Mouse (Mus musculus) frontal cortex, postnatal 25 days (tissue): ENCODE data around the gene Nme6.
"Not testable (repeated sequence)": the region's sequence is repeated elsewhere in the genome, so short reads cannot be mapped to it uniquely, and the experiment has no call there.

Experiments used
- DNase-seq, 2 experiments: peaks; one replicate each; pipeline ENCODE4 v3.0.0; 2022; ENCODE audit warnings: low spot score in 2 of 2

Nme6 gene

DNA sequence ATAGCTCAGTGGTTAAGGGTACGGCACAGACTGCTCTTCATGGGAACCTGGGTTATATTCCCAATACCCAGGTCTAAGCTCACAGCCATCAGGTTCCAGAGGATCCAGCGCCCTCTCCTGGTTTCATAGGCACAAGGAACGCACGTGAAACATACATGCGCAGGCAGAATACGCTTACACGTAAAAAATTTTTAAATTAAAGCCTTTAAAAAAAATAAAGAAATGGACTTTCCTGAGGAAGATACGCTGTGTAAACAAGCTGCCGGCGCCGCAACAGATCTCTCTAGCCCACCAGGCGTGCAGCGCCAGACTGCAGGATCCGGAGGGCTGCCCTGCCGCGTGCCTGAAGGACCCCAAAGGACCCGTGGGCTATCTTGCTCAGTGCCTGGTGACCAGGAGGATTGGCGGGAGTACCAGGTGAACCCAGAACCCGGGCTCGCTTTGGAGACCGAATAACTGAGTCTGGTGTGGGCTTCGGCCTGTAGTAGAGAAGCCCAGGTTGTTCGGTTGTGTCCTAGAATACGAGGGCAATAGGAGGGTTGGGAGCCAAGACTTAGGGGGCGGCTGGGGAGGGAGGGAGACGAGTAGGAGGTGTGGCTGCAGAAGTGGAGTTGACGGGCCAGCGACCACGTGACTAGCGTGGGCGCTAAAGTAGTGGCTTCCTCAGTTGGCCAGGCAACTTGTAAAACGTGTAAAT lies at the start of gene Nme6:
Nme6 (plus strand) TSS at position 359 of the 697 bp plus-strand sequence.
- peak; percentile 76 to 79 for DNase-seq

DNA sequence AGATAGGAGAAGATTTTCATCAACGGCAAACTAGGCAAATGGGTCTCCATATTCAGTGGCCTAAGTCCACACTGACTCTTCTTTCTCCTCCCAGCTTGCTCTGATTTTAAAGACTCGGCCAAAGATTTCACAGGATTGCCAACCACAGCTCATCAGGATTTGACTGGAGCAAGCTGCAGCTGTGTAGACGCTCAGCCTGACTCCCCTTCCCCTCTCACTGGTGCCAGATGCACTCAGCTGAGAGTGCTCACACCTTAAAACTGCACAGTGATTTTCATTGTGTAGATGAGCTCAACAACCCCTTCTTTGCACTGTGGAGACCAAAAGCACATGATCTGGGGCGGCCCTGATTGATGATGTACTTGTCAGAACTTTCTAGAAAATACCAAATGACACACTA lies 42.0 kb upstream of the Nme6 start, which contains the start of gene Fbxw27:
Fbxw27 (minus strand) TSS at position 101 of the 400 bp plus-strand sequence.
- DNase-seq: not testable (repeated sequence)

DNA sequence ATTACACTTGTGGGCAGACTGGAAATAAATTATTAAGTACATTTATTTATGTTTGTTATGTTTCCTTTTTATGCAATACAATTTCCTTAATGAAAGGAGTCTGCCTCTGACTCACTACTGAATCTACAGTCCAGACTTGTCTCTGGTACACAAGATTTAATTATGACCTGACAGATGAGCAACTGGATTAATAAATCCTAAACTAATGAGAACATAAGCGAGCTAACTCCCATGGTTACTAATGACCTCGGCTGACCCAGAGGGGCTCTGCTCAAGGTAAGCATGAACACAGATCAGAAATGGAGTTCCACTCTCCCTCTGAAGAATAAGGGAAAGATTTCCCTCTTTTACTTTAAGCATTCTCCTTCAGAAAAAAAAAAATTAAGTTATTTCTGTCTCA lies 37.3 kb upstream of the Nme6 start:
- DNase-seq: no peak

DNA sequence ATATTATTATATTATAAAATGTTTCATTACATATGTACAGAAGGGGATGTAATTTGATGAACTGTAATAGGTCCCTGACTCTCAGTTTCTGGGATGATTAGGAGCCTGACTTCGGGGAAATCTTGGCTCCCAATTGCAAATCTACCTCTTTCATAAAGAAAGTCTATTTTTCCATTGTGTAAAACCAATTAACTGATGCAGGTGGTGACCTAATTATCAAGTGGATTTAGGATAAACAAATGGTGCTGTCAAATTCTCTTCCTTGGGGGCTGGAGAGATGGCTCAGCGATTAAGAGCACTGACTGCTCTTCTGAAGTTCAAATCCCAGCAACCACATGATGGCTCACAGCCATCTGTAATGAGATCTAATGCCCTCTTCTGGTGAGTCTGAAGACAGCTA lies 36.7 kb upstream of the Nme6 start:
- no peak for DNase-seq

DNA sequence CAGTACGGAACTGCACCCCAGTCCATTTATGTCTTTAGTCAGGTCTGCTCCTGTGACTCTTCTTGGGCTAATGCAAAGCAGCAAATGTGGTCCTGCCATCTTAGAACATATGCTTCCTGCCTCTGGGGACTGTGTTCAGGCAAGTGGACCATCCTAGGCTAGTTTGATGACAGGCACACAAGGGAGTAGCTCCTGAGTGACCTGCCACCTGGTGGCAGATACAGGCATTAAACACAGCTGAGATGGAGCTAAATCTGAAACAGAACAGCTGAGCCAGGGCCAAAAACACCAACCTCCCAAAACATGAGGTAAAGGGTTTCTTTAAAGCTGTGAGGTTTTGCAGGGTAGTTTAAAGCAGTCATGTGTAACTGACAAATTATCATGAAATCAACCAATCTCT lies 34.5 kb upstream of the Nme6 start:
- no peak for DNase-seq

DNA sequence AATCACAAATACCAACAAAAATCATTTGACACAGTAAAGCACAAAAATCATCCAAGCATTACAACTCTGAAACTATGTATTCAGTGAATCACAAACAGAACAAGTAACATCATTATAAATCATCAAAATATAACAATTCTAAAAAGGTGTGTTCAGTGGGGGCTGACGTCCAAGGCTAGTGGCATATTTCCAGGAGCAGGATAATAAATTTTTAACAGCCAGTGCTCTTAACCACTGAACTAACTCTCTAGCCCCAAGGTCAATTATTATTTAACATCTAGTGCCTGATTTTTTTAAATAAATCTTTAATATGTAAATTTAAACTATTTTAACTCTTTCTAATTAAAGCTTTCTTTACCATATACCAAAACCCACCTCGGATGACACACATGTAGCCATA lies 27.0 kb upstream of the Nme6 start:
- DNase-seq: not testable (repeated sequence)

DNA sequence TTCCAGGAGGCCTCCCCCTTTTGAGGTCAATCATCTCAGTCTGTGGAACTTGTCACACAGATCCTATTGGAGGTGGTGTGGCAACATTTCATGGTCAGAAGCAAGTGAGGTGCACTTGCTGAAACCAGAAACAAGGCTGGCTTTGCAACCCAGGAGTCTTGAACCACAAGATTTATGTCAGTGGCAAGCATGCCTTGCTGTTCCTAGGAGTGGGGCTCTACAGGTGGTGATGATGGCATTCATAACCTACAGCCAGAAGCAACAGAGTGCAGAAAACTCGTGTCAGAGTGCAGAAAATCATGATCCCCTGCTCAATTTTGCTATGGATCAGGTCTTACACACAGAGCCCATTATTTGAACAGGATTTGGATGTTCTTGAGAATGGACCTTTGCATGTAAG lies 26.3 kb upstream of the Nme6 start:
- no peak for DNase-seq

DNA sequence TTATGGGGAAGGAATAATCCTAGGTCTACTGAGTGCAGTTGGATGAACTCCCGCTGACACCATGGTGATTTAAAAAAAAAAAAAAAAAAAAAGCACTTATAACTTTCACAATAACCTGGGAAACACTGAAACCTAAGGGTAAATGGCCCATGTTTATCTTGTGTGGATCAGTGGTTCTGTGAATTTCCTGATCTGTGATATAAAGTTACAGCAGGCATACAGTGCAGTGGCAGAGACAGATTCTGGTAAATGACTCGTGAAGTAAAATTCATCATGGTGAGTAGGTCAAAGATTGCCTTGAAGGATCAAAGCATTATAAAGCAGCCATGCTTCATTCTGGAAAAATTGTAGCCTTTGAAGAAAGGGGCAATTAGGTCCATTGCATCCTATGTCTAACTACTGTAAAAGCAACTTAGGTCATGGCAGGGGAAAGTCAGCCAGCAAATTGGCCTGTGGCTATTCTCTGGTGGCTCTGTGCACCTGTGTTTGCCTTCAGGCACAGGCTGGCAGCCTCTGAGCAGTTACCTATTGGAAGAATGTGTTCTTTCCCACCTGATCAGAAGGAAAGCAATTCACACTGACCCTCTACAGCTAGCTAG lies 25.8 kb upstream of the Nme6 start:
- no peak for DNase-seq

DNA sequence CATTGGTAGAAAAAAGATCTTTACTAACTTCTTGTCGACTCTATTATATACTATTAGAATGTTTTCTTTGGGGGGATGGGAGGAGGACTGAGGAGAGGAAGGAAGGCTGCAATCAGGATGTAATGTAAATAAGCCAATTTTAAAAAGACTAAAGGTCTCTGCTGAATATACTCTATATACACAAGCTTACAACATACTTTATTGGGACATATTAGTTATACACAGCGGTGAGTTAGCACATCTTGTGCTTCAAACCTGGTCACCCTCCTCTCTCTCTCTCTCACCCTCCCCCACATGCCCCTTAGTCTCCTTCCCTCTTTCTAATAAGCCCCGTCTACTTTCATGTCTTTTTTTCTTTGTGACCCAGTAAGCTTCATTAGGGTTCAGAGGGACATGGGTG lies 24.7 kb upstream of the Nme6 start:
- DNase-seq: no peak

DNA sequence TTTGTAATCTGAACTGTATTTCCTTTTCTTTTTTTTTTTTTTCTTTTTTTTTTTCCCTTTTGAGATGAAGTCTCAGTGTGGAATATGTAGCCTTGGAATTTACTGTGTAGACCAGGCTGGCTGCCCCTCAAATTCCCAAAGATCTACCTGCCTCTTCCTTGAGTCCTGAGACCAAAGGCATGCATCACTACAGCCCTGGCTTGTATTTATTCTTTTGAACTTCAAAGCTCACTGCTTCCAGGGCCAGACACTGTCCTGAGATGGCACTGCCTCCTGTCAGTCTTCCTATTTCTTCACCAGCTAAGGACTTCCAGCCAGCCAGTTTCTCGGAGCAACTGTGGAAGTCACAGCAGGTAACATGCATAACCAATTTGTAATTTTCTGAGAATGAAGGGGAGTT lies 20.6 kb upstream of the Nme6 start, which contains the start of gene Spink8:
Spink8 (plus strand) TSS at position 301 of the 400 bp plus-strand sequence.
- no peak for DNase-seq

DNA sequence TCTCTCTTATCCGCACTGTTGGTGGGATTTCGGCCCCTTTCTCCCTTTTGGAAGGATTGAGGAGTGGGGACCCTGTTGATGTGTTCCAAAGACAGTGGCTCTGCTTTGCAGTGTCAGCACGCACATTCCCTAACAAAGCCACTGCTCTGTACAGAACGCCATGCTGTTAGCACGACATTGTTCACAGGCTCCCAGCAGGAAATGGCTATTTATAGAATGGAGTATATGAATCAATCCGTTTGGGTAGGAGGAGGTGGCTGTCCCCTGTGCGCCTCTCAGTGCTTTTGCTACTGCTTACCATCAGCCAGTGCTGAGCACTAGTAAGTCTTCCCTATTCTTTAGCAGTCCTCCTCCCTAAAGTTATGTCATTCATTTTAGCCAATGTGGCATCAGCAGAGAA lies 19.1 kb upstream of the Nme6 start:
- no peak for DNase-seq

DNA sequence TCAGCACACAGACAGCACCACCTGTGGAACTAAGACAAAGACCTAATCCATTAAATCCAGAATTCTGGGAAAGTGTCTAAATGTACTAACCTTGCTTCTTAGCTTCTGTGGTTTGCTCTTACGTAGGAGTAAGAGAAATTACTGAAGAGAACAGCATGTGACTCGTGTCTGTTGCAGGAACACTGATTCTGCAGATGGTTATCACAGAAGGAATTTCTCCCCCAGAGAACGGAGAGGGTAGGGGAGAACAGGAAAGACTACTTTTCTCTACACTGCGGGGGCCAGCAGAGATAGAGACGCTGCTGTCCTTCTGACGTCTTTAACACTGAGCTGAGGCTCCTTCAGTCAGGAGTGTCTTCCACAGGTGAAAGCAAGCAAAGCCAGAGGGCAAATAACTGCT lies 16.2 kb upstream of the Nme6 start:
- no peak for DNase-seq

DNA sequence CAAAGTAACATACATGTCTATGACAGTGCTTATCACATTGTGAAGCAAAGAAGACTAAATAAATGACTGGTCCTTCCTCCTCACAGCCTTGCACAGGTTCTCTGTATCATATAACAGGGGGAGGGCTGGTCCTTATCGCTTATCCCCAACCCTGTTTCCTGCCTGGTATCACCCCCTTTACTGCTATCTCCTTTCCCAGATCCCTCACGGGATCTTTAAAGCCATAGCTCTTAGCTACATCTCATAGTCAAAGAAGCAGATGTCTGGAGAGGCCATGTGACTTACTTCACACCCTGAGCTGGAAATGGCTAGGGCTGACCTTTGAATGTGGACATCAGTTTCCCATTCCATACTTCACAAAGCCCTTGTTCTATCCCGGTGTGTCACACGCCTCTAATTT lies 6.8 kb upstream of the Nme6 start:
- no peak for DNase-seq

DNA sequence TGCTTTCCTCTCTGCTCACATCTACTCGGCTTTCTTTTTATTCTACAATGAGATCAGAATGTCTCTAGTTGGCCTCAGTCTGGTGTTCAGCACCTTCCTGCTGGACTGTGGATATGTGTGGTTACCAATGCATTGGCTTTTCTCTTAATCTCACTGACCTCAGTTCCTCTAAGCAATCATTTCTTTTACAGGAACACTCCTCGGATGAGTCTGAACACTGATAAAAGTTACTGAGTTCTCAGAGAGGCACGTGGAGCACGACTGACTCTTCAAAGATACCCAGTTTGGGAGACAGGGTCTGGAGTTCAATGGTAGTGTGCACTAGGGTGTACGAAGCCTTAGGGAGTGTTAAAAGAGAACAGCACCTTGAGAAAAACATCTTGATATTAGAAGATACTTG lies 6.4 kb upstream of the Nme6 start:
- DNase-seq: no peak

DNA sequence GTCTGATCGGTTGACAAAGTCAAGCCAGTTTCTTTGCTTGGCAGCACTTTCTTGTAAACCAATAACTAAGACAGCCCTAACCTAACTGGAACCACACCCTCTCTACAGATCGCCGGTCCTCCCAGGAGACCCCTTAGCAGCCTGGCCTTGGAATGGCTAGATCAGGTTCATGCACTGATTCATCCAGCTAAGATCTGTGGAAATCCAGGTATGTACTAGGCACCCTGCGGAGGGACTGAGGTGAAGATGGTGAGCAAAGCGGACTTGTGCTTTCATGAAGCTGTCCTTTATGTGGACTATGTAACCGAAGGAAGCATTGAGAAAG lies 501 bp downstream of the Nme6 start:
- DNase-seq: peak in 1 of 2 experiments; percentile 3

DNA sequence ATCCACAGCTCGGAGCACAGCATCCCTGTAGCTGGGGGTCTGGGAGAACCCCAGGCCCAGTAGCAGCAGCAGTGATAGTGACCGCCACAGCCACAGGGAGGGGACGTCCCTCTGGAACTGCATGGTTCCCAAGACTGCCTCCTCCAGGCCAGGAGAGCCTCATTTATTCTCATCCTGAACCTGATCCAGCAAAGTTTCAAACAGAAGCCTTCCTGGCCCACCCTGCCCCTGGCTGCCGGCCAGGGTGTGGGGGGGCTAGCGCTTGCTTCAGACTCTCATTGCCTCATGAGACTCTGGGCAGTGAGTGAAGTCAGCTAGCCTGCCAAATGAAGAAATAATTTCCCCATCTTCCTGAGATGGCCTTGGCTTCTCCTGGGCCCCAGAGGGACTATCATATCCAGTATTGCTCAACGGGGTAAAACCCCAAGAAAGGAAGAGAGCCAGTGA lies 16.8 kb downstream of the Nme6 start, which contains the start of gene Camp:
Camp (minus strand) TSS at position 306 of the 447 bp plus-strand sequence.
- no peak for DNase-seq

DNA sequence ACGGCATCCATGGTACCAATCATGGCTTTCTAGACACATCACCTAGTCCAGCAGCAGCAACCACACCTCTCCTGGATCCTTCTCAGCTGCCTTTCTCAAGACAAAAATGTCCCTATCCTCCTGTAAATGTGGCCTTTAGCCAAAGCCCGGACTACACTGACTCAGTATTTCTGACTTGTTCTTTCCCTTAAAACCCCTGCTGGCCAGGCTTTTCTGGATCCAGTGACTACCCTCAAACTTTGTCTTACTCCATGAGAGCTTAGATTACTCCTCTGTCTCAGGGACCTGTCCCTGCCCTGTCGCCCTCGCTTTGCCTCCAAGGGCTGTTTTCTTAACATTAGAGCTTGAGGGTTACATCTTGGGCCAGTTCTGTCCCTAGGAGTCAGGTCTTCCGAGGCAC lies 17.6 kb downstream of the Nme6 start:
- DNase-seq: no peak

DNA sequence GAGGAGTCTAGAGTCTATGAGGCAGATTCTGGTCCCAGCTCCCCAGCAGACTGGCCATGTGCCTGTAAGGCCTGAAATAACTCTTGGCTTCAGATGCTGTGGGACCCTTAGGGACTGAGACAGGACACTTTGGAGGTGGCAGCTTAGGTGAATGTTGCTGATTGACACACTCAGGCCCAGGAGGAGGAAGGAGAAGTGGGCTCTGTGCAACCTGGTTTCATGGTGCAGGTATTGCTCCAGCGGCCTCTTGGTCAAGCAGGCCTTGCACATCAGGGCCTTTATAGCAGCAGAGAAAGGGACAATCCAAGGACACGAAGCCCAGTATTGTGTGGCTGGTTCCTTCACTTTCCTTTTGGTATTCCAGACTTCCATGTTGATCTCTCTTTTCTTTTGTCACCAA lies 21.8 kb downstream of the Nme6 start:
- DNase-seq: no peak

DNA sequence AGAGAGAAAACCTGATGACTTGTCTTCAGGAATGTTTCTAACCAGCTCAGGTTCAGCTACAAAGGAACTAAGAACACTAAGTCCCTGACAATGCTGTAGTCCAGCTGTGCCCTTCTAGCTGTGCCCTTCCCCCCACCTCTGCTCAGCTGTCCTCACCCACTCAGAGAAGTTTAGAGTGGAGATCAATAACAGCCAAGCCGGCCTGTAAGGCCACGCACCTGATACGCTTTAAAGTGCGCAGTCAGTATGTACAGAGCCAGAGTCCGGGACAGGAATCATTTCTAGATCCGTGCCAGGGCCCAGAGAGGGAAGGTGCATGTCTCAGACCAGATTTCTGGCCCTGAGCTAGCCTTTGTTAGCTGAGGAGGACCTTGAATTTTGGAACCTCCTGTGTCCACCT lies 23.4 kb downstream of the Nme6 start:
- no peak for DNase-seq

DNA sequence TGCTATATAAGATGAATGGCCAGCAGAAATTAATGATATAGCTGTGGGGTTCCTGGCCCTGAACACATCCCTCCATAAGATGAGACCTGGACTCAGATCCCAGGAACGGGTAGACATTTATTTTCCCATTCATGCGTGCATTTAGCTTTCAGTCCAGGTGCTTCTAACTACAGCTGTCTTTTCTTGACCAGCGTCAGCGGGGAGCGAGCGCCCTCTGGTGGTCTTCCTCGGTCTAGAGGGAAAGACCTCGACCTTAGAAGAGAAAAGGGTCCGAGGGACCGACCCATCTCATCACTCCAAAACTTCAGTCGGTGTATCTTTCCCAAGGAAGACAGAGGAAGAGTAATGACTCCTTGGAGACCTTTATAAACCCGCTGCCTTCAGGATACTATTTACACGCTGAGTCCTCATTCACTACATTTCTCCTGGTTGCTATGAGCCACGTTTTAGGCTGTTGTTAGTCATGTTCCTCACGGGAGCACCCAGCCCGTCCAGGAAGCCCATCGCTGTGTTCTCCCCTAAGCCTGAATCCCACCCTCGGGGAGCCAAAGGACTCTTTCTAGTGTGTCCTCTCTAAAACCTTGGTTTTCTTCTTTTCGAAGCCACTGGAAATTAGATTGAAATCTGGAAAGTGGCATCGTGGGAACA lies 30.0 kb downstream of the Nme6 start:
- peak; percentile 72 to 74 for DNase-seq

DNA sequence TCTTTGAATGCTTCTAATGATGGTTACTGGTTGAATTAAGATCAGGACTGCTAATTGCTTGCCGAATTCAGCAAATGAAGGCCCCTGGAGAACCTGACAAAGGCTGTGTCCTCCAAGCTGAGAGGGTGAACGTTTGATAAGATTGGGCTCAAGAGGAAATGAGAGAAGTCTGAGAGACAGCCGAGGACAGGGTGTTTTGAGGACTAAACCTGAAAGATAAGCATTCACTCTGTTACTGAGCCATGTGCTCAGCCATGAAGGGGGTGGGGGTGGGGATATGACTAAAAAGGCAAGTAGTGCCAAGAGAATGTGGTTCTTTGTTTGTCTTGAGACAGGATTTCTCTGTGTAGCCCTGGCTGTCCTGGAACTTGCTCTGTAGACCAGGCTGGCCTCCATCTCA lies 30.5 kb downstream of the Nme6 start:
- no peak for DNase-seq

DNA sequence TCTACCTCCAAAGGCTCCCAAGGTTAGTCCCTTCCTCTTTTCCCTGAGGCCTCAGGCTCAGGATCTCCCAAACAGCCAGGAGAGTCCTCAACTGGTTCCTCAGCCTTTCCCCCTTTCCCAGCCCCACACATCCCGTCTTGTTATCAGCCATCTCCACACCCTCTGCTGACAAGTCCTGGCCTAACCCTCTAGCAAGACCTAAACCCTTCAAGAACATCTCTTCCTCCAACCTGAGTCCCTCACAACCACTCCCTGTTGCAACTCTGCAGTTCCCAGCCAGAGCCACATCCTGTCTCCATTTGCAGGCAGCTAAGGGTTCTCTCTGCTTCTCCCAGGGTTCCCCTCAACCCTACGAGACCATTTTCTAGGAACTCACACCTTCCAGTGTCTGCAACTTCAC lies 33.7 kb downstream of the Nme6 start:
- DNase-seq: no peak

DNA sequence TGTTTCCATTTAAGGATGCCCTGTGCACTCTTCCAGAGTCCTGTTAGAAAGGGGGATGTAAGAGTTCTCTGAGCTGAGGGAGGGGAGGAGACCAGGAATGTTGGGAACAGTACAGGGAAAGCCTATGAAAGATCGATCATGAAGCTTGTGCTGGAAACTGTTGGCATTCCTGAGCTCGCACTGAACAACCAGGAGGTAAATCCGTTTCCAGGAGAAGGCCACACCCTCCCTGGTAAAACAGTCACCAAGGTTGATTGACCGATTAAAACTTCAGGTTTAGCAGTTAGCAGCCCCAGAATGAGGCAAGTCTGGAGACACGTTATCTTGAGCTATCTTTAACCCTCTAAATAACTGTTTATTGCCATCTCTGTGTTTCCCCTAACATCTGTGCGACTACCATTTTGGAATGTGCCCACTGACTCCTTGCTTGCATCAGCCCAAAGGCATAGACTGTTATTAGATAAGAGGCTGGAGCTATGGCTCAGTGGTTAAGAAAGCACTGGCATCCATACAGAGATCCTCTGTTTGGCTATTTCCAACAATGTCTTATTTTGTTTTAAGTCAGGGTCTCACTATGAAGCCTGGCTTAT lies 38.5 kb downstream of the Nme6 start:
- no peak for DNase-seq
